Mouse (Mus musculus): ENCODE data around the gene Scamp4. TPM values are rescaled to one million over a fixed set of nuclear protein-coding genes. Genes with fewer than 3 reads are reported as not detected.
A peak's percentile ranks its signal among the peaks of the same experiment; 100 is the strongest.

The Scamp4 gene
- polyA plus RNA-seq, 1 experiment from 2014 or later, result 71.6 TPM

- H3K27me3 ChIP-seq, result no peaks in the 10 kb centered on the region
- H3K9ac ChIP-seq, result no peak overlapping the region
- H3K36me3 ChIP-seq, result peaks cover 17% of the 10 kb centered on the region; the same call in 1 of the 2 replicates
- H3K9me3 ChIP-seq, result no peaks in the 10 kb centered on the region
- ATAC-seq (ENCODE audit: low FRiP score, low read depth), result no peak
- peaks cover 26% of the 10 kb centered on the region for H3K4me1 ChIP-seq (replicated peaks)
- H3K4me2 ChIP-seq, result no peak overlapping the region
- H3K27ac ChIP-seq (replicated peaks), result no peak overlapping the region
- WGBS, result 28% methylated on average over 8 of the region's 8 CpGs
- no peak overlapping the region for H3K4me3 ChIP-seq
These were observed 17.0 kb downstream of the Scamp4 start for GRCm38 (mm10) chr10:80619465-80620244.

GRCm38 (mm10) chr10:80620365-80620764 lies 17.7 kb downstream of the Scamp4 start:
- no peak overlapping the region for H3K27ac ChIP-seq (replicated peaks)
- no peaks in the 10 kb centered on the region for H3K9me3 ChIP-seq
- no peak overlapping the region for H3K9ac ChIP-seq
- H3K4me3 ChIP-seq, result no peak overlapping the region
- peaks cover 10% of the 10 kb centered on the region; the same call in 1 of the 2 replicates for H3K36me3 ChIP-seq
- no peak overlapping the region for H3K4me2 ChIP-seq
- peaks cover 33% of the 10 kb centered on the region for H3K4me1 ChIP-seq (replicated peaks)
- ATAC-seq (ENCODE audit: low FRiP score, low read depth), result no peak
- WGBS, result 87% methylated on average over 9 of the region's 9 CpGs
- no peaks in the 10 kb centered on the region for H3K27me3 ChIP-seq

GRCm38 (mm10) chr10:80620796-80621689 lies 18.4 kb downstream of the Scamp4 start:
- WGBS, result 56% methylated on average over 16 of the region's 16 CpGs

GRCm38 (mm10) chr10:80621690-80621939 lies 18.9 kb downstream of the Scamp4 start:
- H3K9ac ChIP-seq, result peak overlapping the region; percentile 47
- H3K4me2 ChIP-seq, result peak overlapping the region; percentile 75
- H3K27me3 ChIP-seq, result no peaks in the 10 kb centered on the region
- 2% methylated on average over 9 of the region's 9 CpGs for WGBS
- peak overlapping the region; percentile 80 for H3K4me3 ChIP-seq
- peak; percentile 0; the same call in 1 of the 2 replicates for ATAC-seq (ENCODE audit: low FRiP score, low read depth)
- no peaks in the 10 kb centered on the region for H3K9me3 ChIP-seq
- H3K27ac ChIP-seq (replicated peaks), result peak overlapping the region; percentile 97
- peaks cover 38% of the 10 kb centered on the region for H3K4me1 ChIP-seq (replicated peaks)
- no peaks in the 10 kb centered on the region for H3K36me3 ChIP-seq

More at GRCm38 (mm10) chr10:80620796-80621689, 18.4 kb downstream of the Scamp4 start:
- H3K4me2 ChIP-seq, result peak overlapping the region; percentile 75
- no peaks in the 10 kb centered on the region for H3K27me3 ChIP-seq
- no peak for ATAC-seq (ENCODE audit: low FRiP score, low read depth)
- H3K4me1 ChIP-seq (replicated peaks), result peaks cover 38% of the 10 kb centered on the region
- peak overlapping the region; percentile 97 for H3K27ac ChIP-seq (replicated peaks)
- peaks cover 5% of the 10 kb centered on the region; the same call in 1 of the 2 replicates for H3K36me3 ChIP-seq
- H3K9ac ChIP-seq, result peak overlapping the region; percentile 47
- peak overlapping the region; percentile 80 for H3K4me3 ChIP-seq
- no peaks in the 10 kb centered on the region for H3K9me3 ChIP-seq

GRCm38 (mm10) chr10:80621940-80622660 lies 19.4 kb downstream of the Scamp4 start:
- Histone ChIP-seq H3K4me2 (peak overlapping the region; percentile 97), H3K27me3 (no peaks in the 10 kb centered on the region), H3K36me3 (no peaks in the 10 kb centered on the region), H3K4me3 (peak overlapping the region; percentile 80), H3K9ac (peak overlapping the region; percentile 56), H3K4me1 (replicated peaks) (peaks cover 38% of the 10 kb centered on the region), H3K9me3 (no peaks in the 10 kb centered on the region), H3K27ac (replicated peaks) (peak overlapping the region; percentile 97)
- ATAC-seq (ENCODE audit: low FRiP score, low read depth), result peak; percentile 97
- WGBS, result under 1% methylated on average over 64 of the region's 64 CpGs

GRCm38 (mm10) chr10:80622661-80623456 lies 20.2 kb downstream of the Scamp4 start, which contains the start of gene Csnk1g2:
Gene Csnk1g2 (plus strand): TSS chr10:80622838.
- peak within 1 kb of the TSS; percentile 97 for H3K4me2 ChIP-seq
- H3K27ac ChIP-seq (replicated peaks), result peak within 1 kb of the TSS; percentile 97
- peaks cover 42% of the 10 kb centered on the region for H3K4me1 ChIP-seq (replicated peaks)
- ATAC-seq (ENCODE audit: low FRiP score, low read depth), result no peak; the same call in 1 of the 2 replicates
- H3K36me3 ChIP-seq, result no peaks in the 10 kb centered on the region
- H3K9ac ChIP-seq, result peak within 1 kb of the TSS; percentile 78
- H3K4me3 ChIP-seq, result peak within 1 kb of the TSS; percentile 80
- H3K9me3 ChIP-seq, result no peaks in the 10 kb centered on the region
- H3K27me3 ChIP-seq, result no peaks in the 10 kb centered on the region
- WGBS, result 1% methylated on average over 81 of the region's 85 CpGs

- WGBS, result 16% methylated on average over 15 of the region's 15 CpGs
- H3K4me3 ChIP-seq, result peak overlapping the region; percentile 80
- H3K27ac ChIP-seq (replicated peaks), result peak overlapping the region; percentile 82
- peak overlapping the region; percentile 97 for H3K4me2 ChIP-seq
- no peaks in the 10 kb centered on the region for H3K9me3 ChIP-seq
- no peaks in the 10 kb centered on the region for H3K27me3 ChIP-seq
- ATAC-seq (ENCODE audit: low FRiP score, low read depth), result no peak
- no peaks in the 10 kb centered on the region for H3K36me3 ChIP-seq
- H3K4me1 ChIP-seq (replicated peaks), result peaks cover 45% of the 10 kb centered on the region
- H3K9ac ChIP-seq, result peak overlapping the region; percentile 78
These were observed 21.0 kb downstream of the Scamp4 start for GRCm38 (mm10) chr10:80623457-80624191.

- Histone ChIP-seq H3K9ac (no peak overlapping the region), H3K9me3 (no peaks in the 10 kb centered on the region), H3K36me3 (no peaks in the 10 kb centered on the region), H3K27me3 (no peaks in the 10 kb centered on the region), H3K27ac (replicated peaks) (no peak overlapping the region), H3K4me2 (no peak overlapping the region), H3K4me1 (replicated peaks) (peaks cover 56% of the 10 kb centered on the region), H3K4me3 (no peak overlapping the region)
- WGBS, result 90% methylated on average over 4 of the region's 4 CpGs
- ATAC-seq (ENCODE audit: low FRiP score, low read depth), result no peak
These were observed 23.1 kb downstream of the Scamp4 start for GRCm38 (mm10) chr10:80625764-80626163.

GRCm38 (mm10) chr10:80627685-80628084 lies 25.0 kb downstream of the Scamp4 start:
- Histone ChIP-seq H3K9me3 (no peaks in the 10 kb centered on the region), H3K9ac (no peak overlapping the region), H3K4me2 (no peak overlapping the region), H3K4me3 (no peak overlapping the region), H3K27me3 (no peaks in the 10 kb centered on the region), H3K36me3 (no peaks in the 10 kb centered on the region), H3K27ac (replicated peaks) (no peak overlapping the region), H3K4me1 (replicated peaks) (peaks cover 48% of the 10 kb centered on the region)
- 69% methylated on average over 2 of the region's 2 CpGs for WGBS
- ATAC-seq (ENCODE audit: low FRiP score, low read depth), result no peak

GRCm38 (mm10) chr10:80628925-80629324 lies 26.3 kb downstream of the Scamp4 start:
- Histone ChIP-seq H3K27ac (replicated peaks) (no peak overlapping the region), H3K9me3 (no peaks in the 10 kb centered on the region), H3K4me1 (replicated peaks) (peaks cover 37% of the 10 kb centered on the region), H3K9ac (no peak overlapping the region), H3K27me3 (no peaks in the 10 kb centered on the region), H3K4me3 (no peak overlapping the region), H3K36me3 (no peaks in the 10 kb centered on the region), H3K4me2 (no peak overlapping the region)
- 80% methylated on average over 9 of the region's 9 CpGs for WGBS
- ATAC-seq (ENCODE audit: low FRiP score, low read depth), result no peak
